Mouse (Mus musculus) E14TG2a.4 (cell line): ENCODE results near the gene Atf2.

ENCODE experiments used
- CTCF ChIP-seq: conservative IDR thresholded peaks from 2 replicates; pipeline ENCODE4 v1.5.1; 2014; ENCODE audit warnings: low read length
- NANOG ChIP-seq: IDR thresholded peaks from 2 replicates; pipeline ENCODE4 v1.6.1; 2014; ENCODE audit warnings: borderline replicate concordance, low read length, mixed read lengths

GRCm38 (mm10) chr2:73856246-73856645 is 36.2 kb downstream of the Atf2 start:
- TF ChIP-seq NANOG: no peak
- TF ChIP-seq CTCF: no peak
